Mouse (Mus musculus) testis, adult 2 months (tissue): Measurements from ENCODE around the gene Zfp334.

Source experiments
- CTCF ChIP-seq: fragments of 200-500 bp; IDR thresholded peaks from 2 replicates; pipeline ENCODE4 v1.5.1; 2012; ENCODE audit warnings: low read depth, mild to moderate bottlenecking, inconsistent platforms, low read length, moderate library complexity; ENCODE audit not compliant: control insufficient read depth, insufficient read depth, insufficient replicate concordance
- POLR2A ChIP-seq: fragments of 200-500 bp; IDR thresholded peaks from 2 replicates; pipeline ENCODE4 v1.6.1; 2012; ENCODE audit warnings: low read depth, mild to moderate bottlenecking, inconsistent platforms, low read length, moderate library complexity; ENCODE audit not compliant: control insufficient read depth

DNA sequence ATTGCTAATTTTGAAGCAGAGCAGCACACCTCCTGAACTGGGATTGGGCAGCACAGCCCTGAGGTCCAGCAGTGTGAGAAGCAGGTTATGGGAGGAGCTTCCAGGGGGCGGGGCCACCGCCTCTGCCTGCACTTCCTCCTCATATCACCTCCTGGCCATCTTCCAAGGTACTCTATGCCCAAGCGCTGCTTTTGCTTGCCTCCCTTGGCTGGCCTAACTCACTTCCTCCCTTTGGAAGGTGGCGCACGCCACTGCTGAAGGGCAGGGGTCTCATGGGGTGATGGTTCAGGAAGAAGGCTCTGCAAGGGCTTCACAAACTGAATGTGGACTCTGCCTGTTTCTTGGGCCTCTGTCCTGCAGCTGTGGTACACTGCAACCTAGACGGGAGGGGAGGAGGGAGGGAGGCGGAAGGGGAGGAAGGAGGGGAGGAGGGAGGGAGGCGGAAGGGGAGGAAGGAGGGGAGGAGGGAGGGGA is 21.0 kb downstream of the Zfp334 start:
- TF ChIP-seq CTCF (no peak), POLR2A (no peak)
